Mouse (Mus musculus): Measurements from ENCODE around the gene Parp12. TPM values are rescaled to one million over a fixed set of nuclear protein-coding genes. Genes with fewer than 3 reads are reported as not detected.

Parp12 gene
- polyA plus RNA-seq, 1 experiment from 2014 or later, result 1.9 TPM

DNA sequence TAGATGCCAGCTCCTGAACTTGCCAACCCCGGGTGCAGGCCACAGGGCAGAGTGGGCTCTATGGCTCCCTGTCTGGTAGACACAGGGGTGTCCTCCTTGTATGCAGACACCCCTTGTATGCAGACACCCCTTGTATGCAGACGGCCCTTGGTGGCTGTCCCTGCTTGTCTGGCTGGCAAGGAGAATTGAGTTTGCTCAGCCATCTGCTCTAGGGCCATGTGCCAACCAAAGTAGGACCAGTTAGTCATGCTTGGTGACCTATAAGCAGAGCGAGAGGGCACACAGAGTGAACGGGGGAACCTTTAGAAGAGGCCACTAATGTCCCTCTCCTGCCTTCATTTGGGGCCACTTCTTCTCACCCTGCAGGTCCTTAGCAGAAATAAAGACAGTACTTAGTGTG lies 65.5 kb downstream of the Parp12 start:
- Histone ChIP-seq H3K4me1 (ENCODE audit: control insufficient read depth, insufficient read depth, low read length) (no peaks in the 10 kb centered on the region), H3K27ac (ENCODE audit: low read length) (no peak overlapping the region), H3K27me3 (ENCODE audit: control insufficient read depth, insufficient read depth, low read depth, low read length) (no peaks in the 10 kb centered on the region), H3K4me3 (ENCODE audit: low read depth, low read length) (no peak overlapping the region), H3K9me3 (replicated peaks; ENCODE audit: control insufficient read depth, low read length, poor library complexity, severe bottlenecking) (no peaks in the 10 kb centered on the region), H3K36me3 (ENCODE audit: control insufficient read depth, insufficient read depth, low read length) (no peaks in the 10 kb centered on the region), H3K4me2 (ENCODE audit: low read length) (no peak overlapping the region), H3K9ac (ENCODE audit: low read depth, low read length) (no peak overlapping the region)
- WGBS, result 88% methylated on average over 4 of the region's 4 CpGs
- no peak for ATAC-seq

DNA sequence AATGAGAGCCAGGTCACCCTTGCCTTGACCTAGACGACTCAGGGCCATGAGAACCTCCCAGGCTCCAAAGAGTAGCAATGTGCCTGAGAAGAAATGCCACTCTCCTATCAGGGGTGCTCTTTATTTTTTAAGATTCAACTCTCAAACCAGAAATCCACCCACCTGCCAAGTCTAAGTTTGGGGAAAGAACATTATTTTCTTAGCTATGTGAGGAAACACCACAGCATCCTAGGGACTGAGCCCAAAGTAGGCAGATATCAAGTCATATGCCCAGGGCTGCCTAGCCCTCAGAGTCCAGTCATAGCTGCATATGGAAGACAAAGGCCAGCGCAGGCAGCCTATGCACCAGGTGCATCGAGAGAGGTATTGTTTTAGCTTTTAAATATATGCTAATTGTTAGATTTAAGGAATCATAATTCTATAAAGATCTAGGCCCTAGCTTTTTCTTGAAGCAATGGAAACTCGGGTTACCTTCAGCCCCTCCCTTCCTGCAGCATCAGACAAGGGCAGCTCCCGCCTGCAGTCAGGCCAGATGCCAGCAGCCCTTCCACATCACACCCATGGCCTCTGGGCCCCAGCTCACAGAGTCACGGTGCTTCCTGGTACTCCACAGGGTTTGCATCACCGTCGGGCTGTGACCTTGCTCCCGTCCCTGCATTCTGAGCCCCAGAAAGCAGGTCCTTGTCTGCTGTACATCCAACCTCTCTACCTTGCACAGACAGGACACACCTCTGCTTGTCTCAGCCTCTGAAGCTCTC lies 66.2 kb downstream of the Parp12 start:
- no peak overlapping the region for H3K9ac ChIP-seq (ENCODE audit: low read depth, low read length)
- H3K4me3 ChIP-seq (ENCODE audit: low read depth, low read length), result no peak overlapping the region
- H3K36me3 ChIP-seq (ENCODE audit: control insufficient read depth, insufficient read depth, low read length), result no peaks in the 10 kb centered on the region
- H3K27me3 ChIP-seq (ENCODE audit: control insufficient read depth, insufficient read depth, low read depth, low read length), result no peaks in the 10 kb centered on the region
- H3K4me2 ChIP-seq (ENCODE audit: low read length), result no peak overlapping the region
- H3K9me3 ChIP-seq (replicated peaks; ENCODE audit: control insufficient read depth, low read length, poor library complexity, severe bottlenecking), result no peaks in the 10 kb centered on the region
- ATAC-seq, result no peak
- WGBS, result 79% methylated on average over 9 of the region's 9 CpGs
- H3K4me1 ChIP-seq (ENCODE audit: control insufficient read depth, insufficient read depth, low read length), result no peaks in the 10 kb centered on the region
- H3K27ac ChIP-seq (ENCODE audit: low read length), result no peak overlapping the region

GRCm38 (mm10) chr6:39050836-39051235 lies 67.3 kb downstream of the Parp12 start:
- 78% methylated on average over 6 of the region's 6 CpGs for WGBS
- Histone ChIP-seq H3K9me3 (replicated peaks; ENCODE audit: control insufficient read depth, low read length, poor library complexity, severe bottlenecking) (no peaks in the 10 kb centered on the region), H3K4me3 (ENCODE audit: low read depth, low read length) (no peak overlapping the region), H3K9ac (ENCODE audit: low read depth, low read length) (no peak overlapping the region), H3K27ac (ENCODE audit: low read length) (no peak overlapping the region), H3K27me3 (ENCODE audit: control insufficient read depth, insufficient read depth, low read depth, low read length) (no peaks in the 10 kb centered on the region), H3K36me3 (ENCODE audit: control insufficient read depth, insufficient read depth, low read length) (no peaks in the 10 kb centered on the region), H3K4me1 (ENCODE audit: control insufficient read depth, insufficient read depth, low read length) (no peaks in the 10 kb centered on the region), H3K4me2 (ENCODE audit: low read length) (no peak overlapping the region)
- ATAC-seq, result no peak

DNA sequence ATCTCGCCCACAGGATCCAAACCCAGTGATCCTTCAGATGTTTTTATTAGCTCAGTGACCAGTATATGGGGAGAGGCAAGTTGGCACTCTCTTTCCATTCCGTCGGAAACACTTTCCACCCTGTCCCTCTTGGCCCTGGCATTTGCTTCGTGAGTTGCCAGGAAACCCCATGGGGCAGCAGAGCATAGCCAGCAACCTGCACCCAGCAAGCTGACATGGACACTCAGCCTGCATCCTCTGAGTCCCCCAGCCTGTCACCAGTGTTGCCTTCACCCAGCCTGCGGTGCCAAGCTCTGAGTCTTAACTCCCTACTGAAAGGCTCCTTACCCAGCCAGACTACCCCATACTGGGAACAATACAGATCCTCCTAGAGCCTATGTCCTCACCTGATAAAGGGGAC lies 69.0 kb downstream of the Parp12 start:
- no peaks in the 10 kb centered on the region for H3K27me3 ChIP-seq (ENCODE audit: control insufficient read depth, insufficient read depth, low read depth, low read length)
- no peaks in the 10 kb centered on the region for H3K4me1 ChIP-seq (ENCODE audit: control insufficient read depth, insufficient read depth, low read length)
- no peak overlapping the region for H3K4me2 ChIP-seq (ENCODE audit: low read length)
- no peaks in the 10 kb centered on the region for H3K36me3 ChIP-seq (ENCODE audit: control insufficient read depth, insufficient read depth, low read length)
- no peak overlapping the region for H3K4me3 ChIP-seq (ENCODE audit: low read depth, low read length)
- H3K9ac ChIP-seq (ENCODE audit: low read depth, low read length), result no peak overlapping the region
- H3K9me3 ChIP-seq (replicated peaks; ENCODE audit: control insufficient read depth, low read length, poor library complexity, severe bottlenecking), result no peaks in the 10 kb centered on the region
- no peak for ATAC-seq
- H3K27ac ChIP-seq (ENCODE audit: low read length), result no peak overlapping the region
- WGBS, result 60% methylated on average over 5 of the region's 5 CpGs

DNA sequence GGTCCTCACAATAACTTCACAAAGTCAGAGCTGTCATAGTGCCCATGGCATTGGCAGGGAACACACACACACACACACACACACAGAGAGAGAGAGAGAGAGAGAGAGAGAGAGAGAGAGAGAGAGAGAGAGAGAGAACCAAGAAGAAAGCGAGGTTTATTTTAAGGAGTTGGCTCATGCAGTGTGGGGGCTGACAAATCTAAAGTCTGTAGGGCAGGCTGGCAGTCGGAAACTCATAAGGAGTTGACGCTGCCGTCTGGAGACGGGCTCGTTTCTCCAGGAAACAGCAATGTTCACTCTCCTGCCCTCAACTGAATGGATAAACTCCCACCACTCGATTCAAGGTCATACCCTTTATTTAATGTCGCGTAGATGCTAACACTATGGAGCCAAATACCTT lies 77.7 kb downstream of the Parp12 start:
- H3K36me3 ChIP-seq (ENCODE audit: control insufficient read depth, insufficient read depth, low read length), result no peaks in the 10 kb centered on the region
- no peaks in the 10 kb centered on the region for H3K27me3 ChIP-seq (ENCODE audit: control insufficient read depth, insufficient read depth, low read depth, low read length)
- H3K4me2 ChIP-seq (ENCODE audit: low read length), result no peak overlapping the region
- no peaks in the 10 kb centered on the region for H3K9me3 ChIP-seq (replicated peaks; ENCODE audit: control insufficient read depth, low read length, poor library complexity, severe bottlenecking)
- H3K9ac ChIP-seq (ENCODE audit: low read depth, low read length), result no peak overlapping the region
- peaks cover 3% of the 10 kb centered on the region; the same call in 1 of the 2 replicates for H3K4me1 ChIP-seq (ENCODE audit: control insufficient read depth, insufficient read depth, low read length)
- no peak overlapping the region for H3K27ac ChIP-seq (ENCODE audit: low read length)
- WGBS, result 86% methylated on average over 9 of the region's 9 CpGs
- ATAC-seq, result no peak
- H3K4me3 ChIP-seq (ENCODE audit: low read depth, low read length), result no peak overlapping the region

Other genes starting within 250 kb of the Parp12 start
- gene Tbxas1, start 242.9 kb downstream of the Parp12 start, polyA plus RNA-seq (2015; fragmentation: Nextera tagmentation; extraction: Ambion mirVana), result 1.8 TPM in 2 replicates
- gene Hipk2, start 242.2 kb downstream of the Parp12 start, polyA plus RNA-seq (2015; fragmentation: Nextera tagmentation; extraction: Ambion mirVana), result 32.7 and 36.1 TPM in 2 replicates
- 4.6 and 5.8 TPM in 2 replicates for gene Kdm7a, start 88.4 kb upstream of the Parp12 start, polyA plus RNA-seq (2015; fragmentation: Nextera tagmentation; extraction: Ambion mirVana)

Data from midbrain, embryonic 16.5 days (tissue).